Mouse (Mus musculus) gastrocnemius, postnatal 25 days (tissue): ENCODE measurements at regions not wholly inside any gene's neighbourhood (a gene's known extent, or its start where the extent isn't known, plus 50 kb on each side); places are given as distances from the start of the nearest gene placed in this dataset.

Source experiments
- DNase-seq: peaks from one replicate; pipeline ENCODE4 v3.0.0; 2022

DNA sequence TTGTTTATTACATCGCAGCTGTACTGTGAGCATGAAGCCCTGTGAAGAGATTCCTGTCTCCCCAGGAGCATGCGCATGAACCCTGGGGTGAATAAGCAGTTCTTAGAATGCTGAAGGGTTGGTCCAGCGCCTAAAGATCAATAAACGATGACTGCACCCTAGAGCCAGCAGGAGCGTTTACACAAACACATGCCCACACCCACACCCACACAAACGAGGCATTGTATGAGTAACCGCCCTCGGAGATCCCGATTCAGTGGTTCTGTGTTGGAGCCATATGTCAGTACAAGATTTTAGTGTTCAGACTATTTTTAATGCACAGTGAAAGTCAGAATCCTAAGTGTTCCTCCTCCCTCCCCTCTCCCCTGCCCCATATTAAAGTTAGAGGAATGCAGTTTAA, 57.3 kb downstream of the Edn1 start:
- no peak for DNase-seq

DNA sequence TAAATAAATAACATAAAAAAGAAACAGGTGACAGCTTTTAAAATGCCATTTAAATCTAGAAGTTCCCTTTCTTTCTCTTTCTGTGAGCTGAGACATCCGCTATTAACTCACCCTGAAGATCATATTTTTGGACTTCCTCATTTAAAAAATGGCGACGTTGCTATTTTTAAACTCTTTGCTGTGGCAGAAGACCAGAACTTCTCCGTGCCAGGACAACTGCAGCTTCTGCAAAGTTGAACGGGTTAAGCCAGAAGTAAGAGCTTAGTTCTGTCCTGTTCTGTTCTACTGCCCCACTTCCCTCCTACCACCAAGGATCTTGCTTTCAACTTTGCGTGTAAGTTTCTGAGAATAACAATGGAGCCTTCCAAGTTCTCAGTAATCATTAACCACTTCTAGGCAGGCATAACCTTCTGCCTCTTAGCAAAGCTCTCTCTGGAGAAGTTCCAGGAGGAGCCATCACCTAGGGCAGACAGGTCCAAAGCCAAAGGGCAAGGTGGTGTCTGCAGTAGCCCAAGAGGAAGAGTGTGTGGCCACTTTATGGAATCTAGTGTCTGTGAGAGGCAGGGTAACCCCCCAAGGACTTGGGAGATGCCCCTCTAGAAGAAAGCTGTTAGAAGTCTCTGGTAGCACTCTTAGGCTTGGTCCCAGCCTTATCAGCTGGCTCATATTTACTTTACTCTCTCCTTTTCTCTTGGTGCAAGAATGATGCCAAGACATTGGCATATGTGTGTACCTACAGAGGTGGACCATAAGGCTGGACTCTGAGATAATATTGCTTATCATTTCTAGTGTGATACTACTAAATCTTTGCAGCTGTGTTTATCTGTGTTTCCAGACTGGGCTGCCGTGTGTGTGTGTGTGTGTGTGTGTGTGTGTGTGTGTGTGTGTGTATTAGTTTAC, 66.6 kb downstream of the Edn1 start:
- no peak for DNase-seq

DNA sequence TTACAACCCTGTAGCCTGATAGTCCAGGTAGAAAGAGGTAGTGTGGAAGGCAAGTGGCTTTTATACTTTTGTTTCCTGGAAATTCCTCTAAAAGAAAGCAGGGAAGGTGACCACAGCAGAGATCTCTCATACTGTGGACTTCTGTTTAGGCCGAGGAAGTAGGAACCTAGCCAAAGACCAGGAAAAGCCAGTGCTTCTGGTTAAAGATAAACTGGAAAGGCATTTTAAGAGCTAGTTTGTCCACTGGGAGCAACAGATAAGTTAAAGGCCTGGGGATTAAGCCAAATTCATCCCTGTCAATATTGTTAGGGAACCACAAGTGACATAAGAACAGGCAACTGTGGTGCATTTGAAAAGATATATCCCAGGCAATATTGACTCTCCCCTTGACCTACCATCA, 68.5 kb downstream of the Edn1 start:
- no peak for DNase-seq

DNA sequence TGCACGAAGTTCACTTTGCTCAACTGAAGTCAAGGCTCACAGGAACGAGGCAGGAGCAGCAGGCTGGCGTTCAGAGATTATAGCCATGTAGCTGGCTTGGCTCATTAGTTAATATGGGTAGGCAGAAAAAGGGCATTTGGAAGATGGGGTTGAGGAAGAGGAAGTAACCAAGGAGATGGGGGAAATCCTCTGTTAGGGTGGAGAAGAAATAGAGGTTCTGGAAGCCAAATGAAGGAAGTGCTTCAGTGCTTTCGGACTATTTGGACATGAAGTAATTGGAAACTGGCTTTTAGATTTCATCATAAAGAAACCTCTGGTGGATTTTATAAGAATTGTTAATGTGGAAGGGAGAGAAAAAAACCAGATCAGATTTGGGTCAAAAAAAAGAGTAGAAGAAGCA, 70.9 kb downstream of the Edn1 start:
- no peak for DNase-seq

DNA sequence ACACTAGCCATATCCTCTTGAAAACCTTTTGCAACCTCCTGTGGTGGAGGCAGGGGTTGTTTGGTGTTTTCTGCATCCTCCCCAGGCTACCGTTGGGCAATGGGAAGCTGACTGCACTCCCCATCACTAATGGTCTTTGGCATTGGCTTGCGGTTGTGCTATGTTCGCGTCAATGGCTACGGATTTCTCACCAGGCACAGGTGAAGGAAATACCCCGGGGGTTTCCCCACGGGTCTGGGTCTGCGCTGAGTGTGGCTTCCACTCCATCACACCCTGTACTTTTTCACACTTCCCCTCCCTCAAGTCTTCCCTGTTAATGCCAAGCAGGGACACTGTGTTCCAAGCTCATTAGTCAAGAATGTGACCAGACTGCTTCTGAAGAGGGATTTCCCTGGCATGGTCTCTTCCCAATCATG, 72.9 kb downstream of the Edn1 start:
- DNase-seq = no peak

DNA sequence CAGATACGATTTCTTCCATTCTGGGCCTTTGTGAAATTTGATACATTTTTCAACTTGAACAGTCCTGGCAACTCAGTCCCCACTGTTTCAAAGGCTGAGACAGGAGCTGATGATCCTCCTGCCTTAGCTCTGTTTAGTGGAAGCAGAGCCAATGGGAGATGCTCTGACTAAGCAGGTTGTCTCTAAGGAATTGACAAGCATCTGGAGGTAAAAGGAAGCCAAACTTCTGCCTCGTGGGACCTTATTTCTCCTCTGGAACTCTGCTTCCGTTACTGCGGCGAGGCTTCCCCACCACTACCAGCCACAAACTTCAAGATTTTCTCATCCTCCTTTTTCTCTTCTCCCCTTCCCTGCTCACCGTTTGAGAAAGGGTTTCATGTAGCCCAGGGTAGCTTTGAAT, 78.4 kb downstream of the Edn1 start:
- peak; percentile 34 for DNase-seq

DNA sequence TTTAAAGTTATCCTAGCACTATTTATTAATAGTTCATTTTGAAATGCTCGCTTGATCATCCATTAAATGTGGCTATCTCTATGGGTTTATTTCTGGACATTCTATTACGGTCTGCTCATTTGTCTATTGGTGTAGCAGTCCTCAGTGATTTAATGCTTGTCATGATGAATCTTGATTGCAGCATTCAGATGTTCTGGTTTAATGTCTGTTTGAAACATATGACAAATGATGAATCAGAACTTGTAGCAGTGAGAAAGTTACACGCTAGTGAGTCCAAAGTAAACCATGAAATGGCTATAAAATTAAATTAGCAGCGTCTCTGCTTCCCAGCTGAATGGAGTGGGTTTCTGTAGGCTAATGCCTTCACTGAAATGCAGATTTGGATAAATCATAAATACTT, 81.8 kb downstream of the Edn1 start:
- DNase-seq = no peak

DNA sequence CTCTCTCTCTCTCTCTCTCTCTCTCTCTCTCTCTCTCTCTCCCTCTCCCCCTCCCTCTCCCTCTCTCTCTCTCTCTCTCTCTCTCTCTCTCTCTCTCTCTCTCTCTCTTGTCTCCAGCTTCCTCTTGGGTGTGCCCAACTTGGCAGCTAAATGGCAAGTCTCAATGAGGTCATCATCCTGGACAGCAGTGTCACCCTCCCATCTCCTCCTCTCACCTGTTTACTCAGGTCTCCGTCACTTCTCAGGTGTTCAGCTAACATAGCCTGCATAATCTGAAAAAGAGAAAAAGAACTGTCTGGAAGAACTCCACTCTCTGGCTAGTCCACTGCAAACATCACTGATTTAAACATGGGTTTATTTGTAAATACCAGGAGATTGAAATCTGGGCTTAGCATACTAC, 89.1 kb downstream of the Edn1 start:
- no peak for DNase-seq

DNA sequence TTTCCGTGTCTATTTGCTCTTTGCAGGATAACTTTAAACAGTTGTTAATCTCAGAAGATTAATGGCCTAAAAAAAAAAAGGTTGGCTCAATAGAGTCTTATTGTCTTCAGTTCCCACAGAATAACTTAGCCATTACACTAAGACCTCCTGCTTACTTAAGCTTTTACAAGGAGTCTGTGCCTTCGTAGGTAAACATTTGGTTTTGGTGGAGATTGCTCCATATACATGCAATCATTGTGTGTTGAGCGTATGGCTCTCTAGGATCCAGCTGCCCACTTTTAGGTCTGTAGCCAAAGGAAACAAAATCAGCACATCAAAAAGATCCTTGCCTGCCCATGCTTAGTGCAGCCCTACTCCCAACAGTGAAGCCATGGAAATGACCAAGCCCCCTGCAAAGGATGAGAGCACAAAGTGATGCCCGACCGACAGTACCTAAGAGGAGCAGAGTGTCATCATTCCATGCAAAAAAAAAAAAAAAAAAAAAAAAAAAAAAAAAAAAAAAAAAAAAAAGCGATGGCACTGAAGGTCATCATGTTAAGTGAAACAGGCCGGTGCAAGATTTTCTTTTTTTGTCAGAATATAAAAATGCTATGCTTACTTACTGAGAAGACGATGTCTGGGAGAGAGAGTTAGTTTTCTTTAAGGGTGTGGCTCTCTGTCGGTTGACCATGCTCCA, 90.2 kb downstream of the Edn1 start:
- no peak for DNase-seq

DNA sequence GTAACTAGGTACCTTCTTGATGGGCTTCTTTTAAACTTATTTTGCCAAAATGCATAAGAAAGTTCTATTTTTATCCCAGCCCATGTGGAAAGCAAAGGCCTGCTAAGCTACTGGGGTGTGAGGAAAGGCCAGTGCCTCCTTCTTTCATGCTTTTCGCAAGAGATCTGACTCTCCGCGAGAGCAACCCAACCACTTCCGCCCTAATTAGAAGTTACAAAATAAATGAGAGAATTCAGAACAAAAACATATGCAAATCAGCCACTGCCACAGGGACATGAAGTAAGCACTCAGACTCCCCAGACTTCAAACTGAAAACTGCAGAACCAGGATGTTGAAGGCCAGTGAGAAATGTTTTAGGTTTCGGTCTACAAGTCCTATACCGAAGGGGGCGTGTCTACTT, 91.4 kb downstream of the Edn1 start:
- DNase-seq = no peak

DNA sequence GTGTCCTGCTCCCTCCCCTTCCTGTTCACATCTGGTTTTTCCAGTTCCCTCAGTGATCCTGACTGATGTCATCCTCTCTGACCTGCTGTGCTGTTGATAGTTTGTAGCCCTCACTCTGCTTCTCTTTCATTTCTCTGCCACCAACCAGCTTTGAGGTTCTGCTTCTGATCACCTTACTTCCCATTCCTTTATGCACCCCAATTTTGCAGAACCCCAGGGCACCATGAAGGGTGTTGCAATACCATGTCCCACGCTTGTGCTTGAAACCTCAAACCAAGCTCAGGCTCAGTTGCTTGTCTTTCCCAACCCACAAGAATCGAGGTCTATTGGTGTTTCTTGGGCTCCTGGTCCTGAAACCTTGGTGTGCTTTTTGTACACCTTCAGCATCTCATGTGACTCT, 93.3 kb downstream of the Edn1 start:
- DNase-seq = no peak

DNA sequence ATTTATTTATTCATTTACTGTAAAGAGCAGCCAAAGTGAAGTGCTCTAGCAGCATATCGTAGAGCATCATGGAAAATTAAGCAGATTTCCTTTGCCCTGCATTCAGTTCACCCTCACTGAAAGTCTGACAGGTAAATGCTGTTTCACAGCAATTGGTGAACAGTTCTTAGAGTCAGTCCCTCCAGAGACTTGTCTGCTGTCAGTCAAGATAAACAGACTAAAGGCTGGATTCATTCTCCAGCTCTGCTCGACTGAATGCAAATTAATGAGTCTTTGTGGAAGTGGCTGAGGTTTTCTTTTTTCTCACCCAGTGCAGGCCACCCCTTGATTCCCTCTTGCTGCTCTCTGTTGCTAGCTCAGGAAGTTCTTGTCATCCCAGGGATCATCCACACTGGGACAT, 100.2 kb downstream of the Edn1 start:
- DNase-seq = no peak

DNA sequence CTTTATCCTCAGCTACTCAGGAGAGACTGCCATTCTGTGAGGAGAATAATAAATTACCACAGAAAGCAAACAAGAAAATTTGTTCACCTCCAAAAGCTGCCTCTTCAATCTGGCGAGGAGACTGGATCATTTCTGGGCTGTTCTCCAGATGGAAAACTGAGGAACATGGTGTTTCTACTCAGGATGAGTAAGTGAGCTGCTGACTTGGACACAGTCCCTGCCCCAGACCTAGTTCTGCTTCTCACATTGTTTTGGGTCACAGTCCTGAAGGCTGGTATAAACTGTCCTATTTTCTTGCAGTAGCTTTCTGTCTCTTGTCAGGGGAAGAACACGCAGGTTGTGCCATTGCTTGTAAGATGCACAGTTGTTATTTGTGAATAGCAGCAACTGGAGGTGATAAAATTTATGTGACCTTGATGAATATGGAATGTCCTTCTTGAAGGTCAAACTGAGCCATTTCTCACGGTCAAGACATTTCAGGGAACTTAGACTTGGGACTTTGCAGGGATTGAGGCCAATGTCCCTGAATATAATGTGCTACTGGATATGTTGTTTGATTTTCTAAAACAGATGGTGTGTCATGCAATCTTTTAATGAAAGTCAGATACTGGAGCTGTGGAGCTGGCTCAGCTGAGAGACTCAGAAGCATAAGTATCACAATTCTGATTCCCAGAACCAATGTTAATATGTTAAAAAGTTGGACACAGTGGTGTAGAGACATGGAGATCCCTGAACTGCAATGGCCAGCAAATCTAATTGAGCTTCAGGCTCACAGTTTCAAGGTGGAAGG, 102.2 kb downstream of the Edn1 start:
- DNase-seq = peak; percentile 70

DNA sequence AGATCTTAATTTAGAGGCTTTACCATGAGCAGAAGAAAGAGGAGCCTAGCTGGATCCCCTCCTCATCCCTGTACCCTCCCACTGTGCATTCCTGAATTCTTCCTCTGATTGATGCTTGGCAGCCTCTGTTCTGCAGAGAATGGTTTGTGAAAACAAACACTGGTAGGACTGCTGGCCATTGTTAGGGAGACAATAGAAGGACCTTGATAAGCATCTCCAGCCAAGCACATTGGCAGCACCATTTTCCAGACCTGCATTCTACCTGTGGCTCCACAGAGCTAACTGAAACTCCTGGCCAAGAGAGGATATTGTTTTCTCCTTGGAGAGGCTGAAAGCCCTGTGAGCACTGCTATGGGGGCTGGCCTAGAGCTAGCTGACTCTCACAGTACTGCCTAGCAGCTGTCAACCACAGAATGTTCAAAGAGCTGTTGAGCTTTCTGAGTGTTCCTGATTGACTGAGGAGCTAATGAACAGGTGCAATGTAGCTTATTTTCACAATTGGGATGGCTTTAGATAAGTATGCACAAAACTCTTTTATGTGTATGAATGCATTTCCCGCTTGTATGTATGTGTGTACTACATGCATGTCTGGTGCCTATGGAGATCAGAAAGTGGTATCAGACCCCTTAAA, 111.5 kb downstream of the Edn1 start:
- DNase-seq = no peak

DNA sequence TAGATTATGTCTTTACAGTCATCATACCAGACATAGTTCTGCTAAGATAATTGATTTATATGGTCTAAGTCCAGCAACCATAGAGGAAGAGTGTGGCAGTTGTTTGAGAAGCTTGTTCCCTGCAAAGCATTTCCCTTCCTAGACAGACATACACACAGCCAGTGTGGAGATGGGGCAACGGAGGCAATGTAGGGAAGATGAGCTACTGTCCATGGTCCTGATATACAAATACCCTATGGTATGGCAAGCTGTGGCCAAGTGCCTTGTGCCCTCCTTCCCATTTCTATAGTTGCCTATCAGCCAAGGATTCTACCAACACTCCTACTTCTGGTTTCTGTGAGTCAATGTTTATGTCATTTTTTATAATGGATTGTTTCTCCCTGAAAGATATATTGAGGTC, 145.6 kb downstream of the Edn1 start:
- DNase-seq = no peak

DNA sequence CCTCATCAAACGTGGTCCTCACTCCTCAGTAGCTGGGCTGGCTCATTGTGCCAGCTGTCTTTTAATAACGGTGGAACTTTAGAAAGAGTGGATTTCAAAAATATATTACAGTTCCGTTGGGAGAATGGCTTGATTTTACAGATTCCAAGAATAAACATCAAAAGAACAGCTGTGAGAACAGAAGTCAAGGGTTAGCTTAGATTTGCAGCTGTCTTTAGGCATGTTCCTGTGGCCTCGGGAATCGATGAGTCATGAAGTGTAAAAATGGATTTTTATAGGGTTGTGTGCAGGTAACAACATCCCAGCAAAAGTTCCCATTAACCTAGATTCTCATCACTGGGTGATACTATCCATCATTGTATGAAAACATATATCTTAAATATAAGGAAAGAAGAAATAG, 152.4 kb downstream of the Edn1 start:
- DNase-seq = no peak

DNA sequence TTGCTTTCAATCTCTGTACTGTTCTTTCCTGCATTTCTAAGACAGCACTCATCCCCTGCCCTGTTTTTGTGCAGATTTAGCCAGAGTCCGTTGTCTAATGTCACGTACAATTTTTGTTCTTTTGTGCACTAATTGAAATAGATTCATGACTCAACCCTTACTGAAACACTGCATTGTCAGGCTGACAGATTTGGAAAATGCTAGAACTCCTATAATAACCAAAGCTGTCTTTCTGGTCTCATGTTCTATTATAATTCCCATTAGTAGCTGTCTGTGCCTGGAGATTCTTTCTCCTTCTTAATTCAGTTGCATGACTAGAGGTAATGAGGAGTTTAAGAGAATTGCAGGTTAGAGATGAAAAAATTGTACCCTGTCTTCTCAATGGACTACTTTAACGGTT, 158.6 kb downstream of the Edn1 start:
- no peak for DNase-seq

DNA sequence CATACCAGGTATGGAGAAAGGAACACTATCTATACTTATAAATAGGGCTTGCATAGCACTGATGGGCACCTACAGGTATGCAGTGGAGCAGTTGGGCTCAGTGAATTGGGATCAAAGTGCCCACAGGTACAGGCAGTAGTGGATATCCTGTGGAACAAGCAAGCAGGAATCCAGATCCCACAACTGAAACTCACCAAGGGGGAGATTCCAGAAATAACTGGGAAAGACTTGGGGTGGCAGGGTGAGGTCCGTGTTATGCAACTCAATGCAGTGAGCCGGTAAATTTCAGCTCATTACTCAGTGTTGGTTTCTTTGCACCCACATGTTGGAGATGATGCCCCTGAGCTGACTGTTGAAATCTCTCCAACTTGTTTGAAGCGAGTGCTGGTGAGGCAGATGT, 177.5 kb downstream of the Edn1 start:
- no peak for DNase-seq

DNA sequence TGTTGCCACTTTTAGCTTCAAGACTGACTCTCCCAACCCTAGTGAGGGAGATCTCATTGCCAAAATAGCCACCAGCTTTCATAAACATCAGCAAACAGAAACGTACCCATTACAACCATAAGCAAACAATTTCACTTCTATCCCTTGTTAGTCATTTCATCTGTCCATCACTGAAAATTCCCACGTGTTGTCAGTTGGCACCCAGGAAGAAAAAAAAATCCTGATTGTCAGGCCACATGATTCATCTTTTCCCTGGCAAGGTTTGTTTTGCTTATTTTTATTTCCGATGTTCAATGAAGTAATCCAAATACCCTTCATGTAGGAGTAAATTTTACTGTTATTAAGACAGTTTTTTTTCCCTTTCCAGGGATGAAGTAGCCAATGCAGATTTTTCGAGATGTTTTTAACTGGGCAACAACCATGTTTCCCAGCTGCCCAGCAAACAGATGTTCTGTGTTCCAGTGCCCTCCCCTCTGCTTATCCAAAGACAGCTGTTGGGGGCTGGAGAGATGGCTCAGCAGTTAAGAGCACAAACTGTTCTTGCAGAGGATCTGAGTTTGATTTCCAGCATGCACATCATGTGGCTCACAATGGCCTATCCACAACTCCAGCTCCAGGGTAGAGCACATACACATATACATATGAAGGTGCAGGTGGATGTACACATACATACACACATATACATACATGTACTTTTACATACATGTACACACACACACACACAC, 189.3 kb upstream of the Phactr1 start:
- DNase-seq = peak; percentile 32

DNA sequence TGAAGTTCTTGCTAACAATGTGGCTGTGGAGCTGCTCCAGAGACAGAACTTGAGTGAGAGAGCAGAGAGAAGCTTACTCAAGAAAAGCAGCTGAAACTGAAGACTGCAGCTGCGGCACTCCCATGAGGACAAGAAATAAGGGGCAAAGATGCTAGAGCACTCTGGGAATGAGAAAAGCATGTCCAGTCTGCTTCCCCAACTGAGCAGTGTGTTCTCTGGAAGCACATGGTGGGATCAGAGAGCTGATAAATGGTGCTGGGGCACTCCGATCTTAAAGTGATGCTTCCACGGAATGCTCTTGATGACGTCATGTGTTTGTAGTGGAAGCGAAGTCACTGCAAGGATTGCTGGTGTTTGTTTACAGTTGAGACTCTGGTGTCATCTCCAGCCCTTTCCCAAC, 186.1 kb upstream of the Phactr1 start:
- peak; percentile 37 for DNase-seq

DNA sequence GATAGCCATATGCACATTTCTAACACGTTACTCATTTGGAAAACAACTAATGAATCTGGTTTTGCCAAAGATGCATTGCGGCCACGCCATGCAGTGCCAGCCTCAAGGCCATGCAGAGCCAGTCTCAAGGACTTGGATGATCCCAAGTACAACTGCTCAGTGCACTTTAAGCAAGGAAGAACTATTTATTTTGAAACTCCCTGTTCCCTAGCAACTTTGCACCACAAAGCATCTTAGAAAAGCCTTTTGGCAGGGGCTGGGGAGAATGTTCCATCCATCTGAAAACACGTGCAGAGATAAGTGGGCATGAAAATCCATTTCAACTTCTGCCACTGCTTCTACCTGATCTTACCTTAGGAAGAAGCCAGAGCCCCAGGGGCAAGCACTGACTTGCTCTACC, 182.1 kb upstream of the Phactr1 start:
- DNase-seq = no peak

DNA sequence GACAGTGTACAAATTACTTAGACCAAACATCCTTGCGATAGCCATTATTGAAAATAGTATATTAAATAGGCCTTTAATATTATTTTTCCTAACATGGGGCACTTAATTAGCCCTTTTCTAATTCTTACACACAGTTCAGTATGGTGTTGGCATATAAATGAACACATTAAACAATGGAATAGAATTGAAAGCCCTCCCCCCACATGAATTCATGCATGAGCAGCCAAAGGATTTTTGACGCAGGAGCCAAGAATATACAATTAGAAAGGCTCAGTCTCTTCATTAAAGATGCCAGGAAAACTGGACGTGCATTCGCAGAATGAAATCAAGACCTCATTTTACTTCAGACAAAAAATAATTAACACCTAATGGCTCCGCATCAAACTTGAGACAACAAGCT, 172.9 kb upstream of the Phactr1 start:
- DNase-seq = no peak
